Mouse (Mus musculus) cortical plate, adult 2 months (tissue): Measurements from ENCODE around the gene Klhdc1.

Source experiments
- CTCF ChIP-seq: fragments of 200-500 bp; IDR thresholded peaks from 2 replicates; pipeline ENCODE4 v1.5.1; 2011; ENCODE audit warnings: mild to moderate bottlenecking, control low read depth, low read length; ENCODE audit not compliant: insufficient read depth; ENCODE audit errors: extremely low read depth
- POLR2A ChIP-seq: fragments of 200-500 bp; IDR thresholded peaks from 2 replicates; pipeline ENCODE4 v1.6.1; 2011; ENCODE audit warnings: mild to moderate bottlenecking, low read length, control low read depth; ENCODE audit not compliant: insufficient read depth; ENCODE audit errors: extremely low read depth

DNA sequence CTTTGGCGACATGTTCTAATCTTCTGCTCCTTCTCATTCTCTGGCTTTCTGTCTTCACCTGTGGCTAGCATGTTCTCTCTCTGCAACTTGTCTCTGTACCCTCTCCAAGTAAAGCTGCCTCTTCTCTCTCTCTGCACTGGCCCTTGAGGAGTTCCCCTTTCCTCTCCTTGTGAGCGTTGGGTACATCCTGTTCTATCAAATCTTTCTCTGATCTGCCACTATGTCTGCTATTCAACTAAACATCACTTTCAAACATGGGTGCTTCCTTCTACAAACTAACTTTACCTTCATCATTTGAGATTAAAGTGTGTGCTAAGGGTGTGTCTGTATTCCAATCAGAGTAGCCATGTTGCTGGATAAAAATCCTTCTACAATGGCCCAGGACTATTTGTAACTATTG is 54.0 kb downstream of the Klhdc1 start:
- TF ChIP-seq CTCF, result no peak
- no peak for TF ChIP-seq POLR2A
